Mouse (Mus musculus) liver, postnatal 0 days (tissue): ENCODE measurements around the gene Pidd1. TPM values are rescaled to one million over a fixed set of nuclear protein-coding genes. Genes with fewer than 3 reads are reported as not detected.
"Not testable (repeated sequence)": the region's sequence is repeated elsewhere in the genome, so short reads cannot be mapped to it uniquely, and the experiment has no call there.

Source experiments
- ATAC-seq: fragments of 200-750 bp; cut with Nextera tagmentation; 2 replicates; pipeline ENCODE4 v1.8.0; 2017; ENCODE audit warnings: mild to moderate bottlenecking, moderate library complexity
- DNase-seq: peaks from one replicate; pipeline ENCODE4 v3.0.0-alpha.2; 2016
- H3K27ac ChIP-seq: fragments of 300-500 bp; sonication (generic); 2 replicates; pipeline ENCODE4 v1.5.1; 2014; ENCODE audit warnings: antibody characterized with exemption, moderate library complexity, mild to moderate bottlenecking, low read depth
- H3K27me3 ChIP-seq: fragments of 300-500 bp; sonication (generic); 2 replicates; pipeline ENCODE4 v1.6.1; 2014; ENCODE audit warnings: low read length, control low read depth, mixed read lengths; ENCODE audit not compliant: insufficient read depth
- H3K36me3 ChIP-seq: fragments of 300-500 bp; sonication (generic); replicated peaks from 2 replicates; pipeline ENCODE4 v1.6.1; 2014; ENCODE audit warnings: mild to moderate bottlenecking, control low read depth, low read length, moderate library complexity, mixed read lengths; ENCODE audit not compliant: insufficient read depth
- H3K4me1 ChIP-seq: fragments of 300-500 bp; sonication (generic); 2 replicates; pipeline ENCODE4 v1.6.1; 2014; ENCODE audit warnings: antibody characterized with exemption, mild to moderate bottlenecking, control low read depth; ENCODE audit not compliant: insufficient read depth
- H3K4me2 ChIP-seq: fragments of 300-500 bp; sonication (generic); 2 replicates; pipeline ENCODE4 v1.6.1; 2014; ENCODE audit warnings: low read depth, mild to moderate bottlenecking, low read length, moderate library complexity, mixed read lengths
- H3K4me3 ChIP-seq: fragments of 300-500 bp; sonication (generic); 2 replicates; pipeline ENCODE4 v1.5.1; 2014; ENCODE audit warnings: low read depth, low read length
- H3K9ac ChIP-seq: fragments of 300-500 bp; sonication (generic); replicated peaks from 2 replicates; pipeline ENCODE4 v1.6.1; 2014; ENCODE audit warnings: mild to moderate bottlenecking, moderate library complexity
- H3K9me3 ChIP-seq: fragments of 300-500 bp; sonication (generic); 2 replicates; pipeline ENCODE4 v1.6.1; 2016; ENCODE audit warnings: mild to moderate bottlenecking, control low read depth, low read length, mixed read lengths
- CTCF ChIP-seq: sonication (generic); IDR thresholded peaks from 2 replicates; pipeline ENCODE4 v1.5.1; 2016; ENCODE audit warnings: antibody characterized with exemption, low read depth
- EP300 ChIP-seq: IDR thresholded peaks from 2 replicates; pipeline ENCODE4 v1.6.1; 2016; ENCODE audit warnings: antibody characterized with exemption, low read depth, mild to moderate bottlenecking
- WGBS: fragments of 180-500 bp; shearing (Covaris S2); extraction: QIAGEN DNeasy Blood & Tissue Kit; methylation state at CpG from one replicate; pipeline ENCODE4 v1.1.7; 2014; ENCODE audit not compliant: insufficient replicate concordance; 5-methylcytosine and 5-hydroxymethylcytosine counted together
- polyA plus RNA-seq: library from polyadenylated mRNA; unstranded; fragments of >200 nt; fragmentation: Nextera tagmentation; extraction: Ambion mirVana; gene quantifications from 2 replicates; pipeline ENCODE4 v1.2.1, GENCODE M21; 2015

The Pidd1 gene
- polyA plus RNA-seq, 1 experiment from 2014 or later, result 4.3 TPM

DNA sequence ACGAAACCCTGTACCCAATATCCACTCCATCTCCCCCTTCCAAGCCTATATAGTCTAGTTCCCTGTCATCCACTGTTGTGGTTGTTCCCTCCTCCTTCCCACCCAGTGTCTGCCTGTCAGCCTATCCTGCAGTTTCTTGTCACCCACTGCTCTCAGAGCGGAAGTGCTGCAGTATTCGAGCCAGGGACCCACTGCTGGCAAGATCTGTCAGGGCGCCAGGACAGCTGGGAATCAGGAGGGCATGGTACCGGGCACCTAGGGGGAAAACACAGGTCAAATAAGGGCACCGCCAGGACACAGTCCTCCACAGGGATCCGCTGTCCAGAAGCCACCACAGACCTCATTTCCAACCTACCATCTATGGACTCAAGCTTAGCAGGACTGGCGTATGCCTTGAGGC is 33.2 kb downstream of the Pidd1 start:
- H3K36me3 ChIP-seq, result peaks cover 24% of the 10 kb centered on the region
- no peak for DNase-seq
- peaks cover 28% of the 10 kb centered on the region for H3K4me1 ChIP-seq
- H3K9me3 ChIP-seq, result no peaks in the 10 kb centered on the region
- no peaks in the 10 kb centered on the region for H3K27me3 ChIP-seq
- H3K4me2 ChIP-seq, result no peak overlapping the region
- WGBS, result 90% methylated on average over 8 of the region's 8 CpGs
- H3K9ac ChIP-seq, result no peak overlapping the region
- TF ChIP-seq CTCF (no peak), EP300 (no peak)
- no peak overlapping the region for H3K4me3 ChIP-seq
- ATAC-seq, result no peak
- no peak overlapping the region for H3K27ac ChIP-seq

DNA sequence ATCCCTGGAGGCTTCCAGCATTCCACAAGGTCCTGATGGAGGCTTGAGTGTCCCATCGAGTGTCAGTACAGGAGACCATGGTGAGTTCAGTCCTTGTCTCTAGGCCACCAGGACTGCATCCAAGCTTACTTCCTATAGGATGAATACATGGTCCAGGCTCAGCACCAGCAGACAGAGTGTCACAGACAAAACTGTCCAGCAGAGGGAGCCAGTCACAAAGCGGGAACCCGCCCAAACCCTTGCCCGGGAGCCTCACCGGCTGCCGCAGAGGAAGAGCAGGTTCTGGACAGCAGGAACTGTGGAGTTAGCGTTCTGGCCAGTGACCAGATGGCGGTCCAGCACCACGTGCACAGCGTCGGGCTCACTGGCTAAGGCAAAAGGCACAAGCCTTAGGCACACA is 35.0 kb downstream of the Pidd1 start:
- Histone ChIP-seq H3K9me3 (no peaks in the 10 kb centered on the region), H3K4me1 (peaks cover 17% of the 10 kb centered on the region), H3K9ac (no peak overlapping the region), H3K4me3 (no peak overlapping the region), H3K4me2 (no peak overlapping the region), H3K27ac (no peak overlapping the region), H3K36me3 (peaks cover 24% of the 10 kb centered on the region), H3K27me3 (no peaks in the 10 kb centered on the region)
- peak; percentile 69 for ATAC-seq
- TF ChIP-seq CTCF (peak; percentile 98), EP300 (no peak)
- WGBS, result 12% methylated on average over 11 of the region's 11 CpGs
- peak; percentile 91 for DNase-seq

DNA sequence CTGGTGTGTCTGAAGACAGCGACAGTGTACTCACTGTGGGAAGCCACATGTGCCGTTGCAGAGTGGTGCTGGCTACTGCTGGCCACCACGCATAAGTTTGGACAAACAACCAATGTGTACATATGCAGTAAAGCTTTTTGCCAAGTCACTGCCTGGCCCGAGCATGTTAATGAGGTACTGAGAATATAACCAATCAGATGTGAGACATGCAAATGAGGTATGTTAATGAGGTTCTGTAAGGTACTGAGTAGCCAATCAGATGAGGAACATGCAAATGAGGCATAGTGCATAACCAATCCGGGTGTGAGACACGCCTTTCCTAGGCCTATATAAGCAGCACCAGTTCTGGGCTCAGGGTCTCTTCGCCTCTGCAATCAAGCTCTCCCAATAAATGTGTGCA is 36.2 kb downstream of the Pidd1 start:
- not testable (repeated sequence) for H3K27ac ChIP-seq, H3K9me3 ChIP-seq, H3K4me1 ChIP-seq, ATAC-seq, H3K4me2 ChIP-seq, DNase-seq, H3K9ac ChIP-seq, H3K27me3 ChIP-seq, H3K4me3 ChIP-seq
- H3K36me3 ChIP-seq, result peaks cover 30% of the 10 kb centered on the region
- 87% methylated on average over 7 of the region's 7 CpGs for WGBS

DNA sequence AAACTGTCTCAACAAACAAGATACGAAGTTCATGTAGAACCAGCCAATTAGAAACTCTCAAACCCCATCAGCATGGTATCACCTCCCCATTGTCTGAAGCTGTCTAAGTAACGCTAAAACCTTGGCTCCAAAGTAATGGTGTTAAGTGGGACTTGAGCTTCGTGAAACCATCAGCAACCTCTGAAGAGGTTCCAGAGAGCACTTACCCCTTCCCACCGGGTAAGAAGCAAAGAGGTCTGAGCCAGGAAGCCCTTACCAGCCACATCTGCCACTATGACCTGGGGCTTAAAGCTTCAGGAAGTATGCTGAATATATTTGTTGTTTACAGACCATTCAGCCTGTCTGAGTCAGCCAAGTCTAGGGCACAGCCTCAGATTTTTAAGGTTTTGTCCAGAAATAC is 38.4 kb downstream of the Pidd1 start:
- Histone ChIP-seq H3K9me3 (no peaks in the 10 kb centered on the region), H3K4me2 (no peak overlapping the region), H3K4me3 (no peak overlapping the region), H3K27me3 (no peaks in the 10 kb centered on the region), H3K9ac (no peak overlapping the region), H3K27ac (no peak overlapping the region), H3K4me1 (0 out of 2 replicates have a peak, but pooled peaks cover 4% of the 10 kb centered on the region), H3K36me3 (peaks cover 45% of the 10 kb centered on the region)
- 72% methylated on average over 4 of the region's 4 CpGs for WGBS
- DNase-seq (no peak), ATAC-seq (no peak)
- TF ChIP-seq EP300 (no peak), CTCF (no peak)

DNA sequence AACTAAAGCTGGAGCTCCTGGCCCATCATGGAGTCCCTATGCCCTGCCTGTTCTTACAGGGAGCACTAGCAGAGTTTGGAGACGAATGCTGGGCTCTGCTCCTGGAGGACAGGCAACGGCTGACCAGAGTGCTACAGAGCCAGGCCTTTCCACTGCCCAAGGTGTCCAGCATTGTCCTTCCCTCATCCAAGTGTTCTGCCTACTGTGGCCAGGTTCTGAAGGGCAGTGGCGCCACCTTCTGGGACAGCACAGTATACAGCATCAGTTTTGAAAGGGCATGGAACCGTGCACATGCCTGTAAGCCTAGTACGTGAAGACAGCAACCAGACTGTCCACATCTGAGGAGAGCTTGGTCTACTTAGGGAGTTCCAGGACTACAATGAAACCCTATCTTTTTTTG is 40.5 kb downstream of the Pidd1 start:
- TF ChIP-seq EP300, result no peak
- peak; percentile 98 for TF ChIP-seq CTCF
- Histone ChIP-seq H3K27me3 (no peaks in the 10 kb centered on the region), H3K4me3 (no peak overlapping the region), H3K9me3 (no peaks in the 10 kb centered on the region), H3K27ac (no peak overlapping the region), H3K9ac (no peak overlapping the region), H3K4me2 (no peak overlapping the region), H3K4me1 (no peaks in the 10 kb centered on the region), H3K36me3 (peaks cover 50% of the 10 kb centered on the region)
- WGBS, result 37% methylated on average over 5 of the region's 5 CpGs
- peak; percentile 79 for DNase-seq
- ATAC-seq, result peak; percentile 72

DNA sequence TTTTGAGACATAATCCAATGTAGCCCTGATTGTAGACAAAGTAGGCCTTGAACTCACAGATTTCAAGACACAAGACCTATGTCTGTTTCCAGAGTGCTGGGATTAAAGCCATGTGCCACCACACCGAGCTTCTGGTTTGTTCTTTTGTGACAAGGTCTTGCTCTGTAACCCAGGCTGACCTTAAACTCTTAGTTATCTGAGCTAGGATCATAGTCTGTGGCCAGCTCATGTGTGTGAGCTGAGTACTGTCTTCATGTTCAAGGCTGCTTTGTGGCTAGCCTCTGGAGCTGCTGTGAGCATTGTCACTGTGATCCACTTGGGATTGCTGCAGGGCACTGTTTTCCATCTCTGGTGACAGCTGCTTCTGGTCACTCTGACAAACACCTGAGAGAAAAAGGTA is 48.5 kb downstream of the Pidd1 start:
- Histone ChIP-seq H3K4me1 (peaks cover 17% of the 10 kb centered on the region), H3K4me3 (no peak overlapping the region), H3K4me2 (no peak overlapping the region), H3K36me3 (peaks cover 43% of the 10 kb centered on the region), H3K27ac (no peak overlapping the region), H3K27me3 (no peaks in the 10 kb centered on the region), H3K9me3 (no peaks in the 10 kb centered on the region), H3K9ac (no peak overlapping the region)
- no peak for TF ChIP-seq CTCF
- TF ChIP-seq EP300, result no peak
- WGBS, result 47% methylated on average over 1 of the region's 1 CpGs
- no peak for ATAC-seq
- DNase-seq, result no peak

DNA sequence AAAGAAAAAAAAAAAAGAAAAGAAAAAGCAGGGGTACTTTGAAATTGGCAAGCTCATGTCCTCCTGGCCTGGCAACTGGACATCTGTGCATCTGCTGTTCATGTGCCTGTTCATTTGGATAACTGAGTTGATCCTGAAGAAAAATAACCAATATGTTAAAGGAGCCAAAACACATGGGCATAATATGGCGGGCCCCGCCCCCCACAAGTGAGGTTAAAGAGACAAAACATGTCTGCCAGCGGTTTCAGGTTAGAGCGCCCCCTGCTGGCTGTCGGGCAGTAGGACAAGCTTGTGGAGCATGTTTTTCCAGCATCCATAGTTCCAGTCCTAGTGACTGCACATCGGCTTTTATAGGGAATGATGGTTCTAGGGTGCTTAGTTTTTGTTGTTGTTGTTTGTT is 49.1 kb downstream of the Pidd1 start:
- TF ChIP-seq CTCF, result peak; percentile 96
- no peak for TF ChIP-seq EP300
- peak; percentile 92 for DNase-seq
- ATAC-seq, result no peak
- Histone ChIP-seq H3K4me1 (peaks cover 22% of the 10 kb centered on the region), H3K36me3 (peaks cover 37% of the 10 kb centered on the region), H3K9ac (no peak overlapping the region), H3K27me3 (no peaks in the 10 kb centered on the region), H3K27ac (peak overlapping the region; percentile 95), H3K4me2 (peak overlapping the region; percentile 92), H3K9me3 (no peaks in the 10 kb centered on the region), H3K4me3 (no peak overlapping the region)
- 22% methylated on average over 6 of the region's 6 CpGs for WGBS
